Mouse (Mus musculus): ENCODE data around the gene Slc24a2. TPM values are rescaled to one million over a fixed set of nuclear protein-coding genes. Genes with fewer than 3 reads are reported as not detected.

The Slc24a2 gene
- total RNA-seq, 2 experiments from 2014 or later = 22.5 to 22.8 TPM

- DNase-seq (ENCODE audit: low spot score in 2 of 2) = peak in 1 of 2 experiments; percentile 20
Observed at GRCm38 (mm10) chr4:86957576-86958411, 272.5 kb downstream of the Slc24a2 start.

- no peak for DNase-seq (ENCODE audit: low spot score in 2 of 2)
Observed at GRCm38 (mm10) chr4:86955448-86955847, 274.8 kb downstream of the Slc24a2 start.

GRCm38 (mm10) chr4:86953519-86953918 is 276.8 kb downstream of the Slc24a2 start:
- DNase-seq (ENCODE audit: low spot score in 2 of 2) = no peak

- no peak for DNase-seq (ENCODE audit: low spot score in 2 of 2)
Observed at GRCm38 (mm10) chr4:86948794-86949193, 281.5 kb downstream of the Slc24a2 start.

- no peak for DNase-seq (ENCODE audit: low spot score in 2 of 2)
Observed at GRCm38 (mm10) chr4:86943296-86943695, 287.0 kb downstream of the Slc24a2 start.

- DNase-seq (ENCODE audit: low spot score in 2 of 2) = no peak
Observed at GRCm38 (mm10) chr4:86942656-86943055, 287.6 kb downstream of the Slc24a2 start.

- DNase-seq (ENCODE audit: low spot score in 2 of 2) = no peak
Observed at GRCm38 (mm10) chr4:86936706-86937105, 293.6 kb downstream of the Slc24a2 start.

GRCm38 (mm10) chr4:86936217-86936616 is 294.1 kb downstream of the Slc24a2 start:
- no peak for DNase-seq (ENCODE audit: low spot score in 2 of 2)
